Mouse (Mus musculus): ENCODE data around the gene Pebp1. TPM values are rescaled to one million over a fixed set of nuclear protein-coding genes. Genes with fewer than 3 reads are reported as not detected.
A peak's percentile ranks its signal among the peaks of the same experiment; 100 is the strongest.

Pebp1 gene
- total RNA-seq, 1 experiment from 2014 or later, result 832 TPM

DNA sequence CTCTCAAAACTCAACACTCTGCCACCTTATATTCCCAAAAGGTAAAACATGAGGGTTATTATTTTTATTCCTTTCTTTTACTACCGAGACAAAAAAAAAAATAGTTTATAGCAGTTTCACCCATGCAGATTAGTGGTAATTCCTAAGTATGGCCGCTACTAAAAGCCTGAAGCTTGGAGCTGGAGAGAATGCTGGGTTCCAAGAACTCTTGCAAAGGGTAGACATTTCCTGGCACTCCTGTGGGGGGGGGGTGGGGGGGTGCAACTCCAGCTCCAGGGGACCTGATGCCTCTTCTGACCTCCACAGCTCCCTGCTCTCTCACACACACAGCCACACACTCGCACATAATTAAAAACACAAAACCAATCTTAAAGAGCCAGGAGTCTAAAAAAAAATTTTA is 1.1 kb downstream of the Pebp1 start:
- DNase-seq, result no peak

DNA sequence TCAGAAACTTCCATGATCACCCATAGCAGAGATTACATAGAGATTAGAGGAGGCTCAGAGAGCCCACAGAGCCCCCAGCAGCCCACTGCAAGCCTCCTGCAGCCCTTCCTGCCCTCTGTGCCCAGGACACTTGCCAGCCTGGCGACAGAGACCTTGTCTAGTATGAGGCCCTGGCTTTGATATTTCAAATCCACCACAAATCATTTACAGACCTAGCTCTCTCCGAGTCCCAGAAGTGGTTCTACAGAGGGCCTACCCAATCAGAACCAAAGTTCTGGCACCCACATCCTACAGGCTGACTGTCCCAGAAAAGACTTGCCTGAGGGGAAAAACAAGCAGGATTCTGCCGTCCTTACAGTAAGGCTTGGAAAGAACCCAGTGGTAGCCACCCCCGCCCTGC is 2.2 kb downstream of the Pebp1 start:
- DNase-seq, result peak; percentile 38

DNA sequence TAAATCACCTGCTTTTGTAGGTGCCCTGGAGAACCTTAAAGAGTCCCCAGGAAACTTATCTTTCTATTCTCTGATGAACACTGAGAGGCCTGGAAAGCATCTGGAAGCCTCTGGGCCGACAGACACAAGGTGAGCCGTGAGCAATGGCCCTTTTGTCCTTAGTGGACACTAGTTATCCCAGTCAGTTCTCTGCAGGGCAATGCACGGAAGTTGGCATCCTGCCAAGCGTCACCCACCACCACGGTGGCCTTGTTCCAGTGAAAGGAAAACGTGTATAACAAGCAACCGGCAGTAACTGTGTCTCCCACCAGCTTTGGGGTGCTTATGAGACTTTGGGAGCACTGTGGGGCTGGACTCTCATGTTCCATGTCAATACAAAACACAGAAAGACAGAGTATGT is 2.7 kb downstream of the Pebp1 start:
- DNase-seq, result no peak

DNA sequence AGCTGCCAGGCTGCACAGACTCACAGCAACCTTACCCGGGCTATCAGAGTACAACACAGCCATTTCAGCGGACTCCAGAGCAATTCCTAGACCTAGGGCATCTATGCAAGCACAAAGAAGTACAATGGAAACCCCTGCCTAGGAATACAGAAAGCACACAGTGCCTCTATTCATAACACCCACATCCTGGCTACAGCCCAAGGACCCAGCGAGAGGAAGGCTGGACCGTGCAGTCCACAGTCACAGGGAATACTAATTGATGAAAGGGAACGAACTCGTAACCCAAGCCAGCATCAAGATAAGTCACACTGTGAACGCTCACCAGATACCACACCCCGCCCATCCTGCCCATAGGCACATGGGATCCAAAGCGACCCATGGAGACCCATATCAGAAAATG is 3.4 kb downstream of the Pebp1 start:
- no peak for DNase-seq

DNA sequence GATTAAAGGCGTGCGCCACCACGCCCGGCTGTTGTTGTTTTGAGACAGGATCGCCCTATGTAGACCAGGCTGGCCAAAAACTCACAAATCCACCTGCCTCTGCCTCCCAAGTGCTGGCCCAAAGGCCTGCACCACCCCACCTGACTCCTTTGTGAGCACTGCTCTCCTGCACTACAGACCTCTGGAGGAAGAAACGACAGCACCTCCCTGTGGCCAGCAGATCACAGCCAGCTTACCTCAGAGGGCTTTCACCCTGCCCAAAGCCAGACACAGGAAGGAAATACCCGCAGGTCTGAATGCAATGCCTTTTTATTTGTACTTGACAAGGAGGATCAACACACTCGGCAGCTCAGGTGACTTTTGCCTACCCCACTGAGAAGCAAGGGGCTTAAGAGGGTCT is 5.1 kb downstream of the Pebp1 start:
- DNase-seq, result no peak

DNA sequence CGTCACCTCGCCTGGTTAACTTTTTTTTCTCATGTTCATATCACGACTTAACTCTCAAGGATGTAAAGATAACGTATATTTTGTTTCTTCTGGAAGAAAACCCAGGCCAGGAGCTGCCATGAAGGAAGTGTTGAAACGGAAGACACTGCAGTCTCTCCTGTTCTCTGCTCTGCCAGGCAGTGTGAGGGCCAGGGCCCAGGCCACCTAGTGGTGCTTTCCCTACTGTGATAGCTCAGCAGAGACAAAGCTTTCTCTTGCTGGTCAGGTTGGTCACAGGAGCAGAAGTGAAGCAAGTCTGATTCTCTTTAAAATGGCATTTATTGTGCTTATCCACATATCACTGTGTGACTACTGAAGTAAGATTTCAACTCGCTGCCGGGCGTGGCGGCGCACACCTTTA is 5.9 kb downstream of the Pebp1 start:
- peak; percentile 69 for DNase-seq

DNA sequence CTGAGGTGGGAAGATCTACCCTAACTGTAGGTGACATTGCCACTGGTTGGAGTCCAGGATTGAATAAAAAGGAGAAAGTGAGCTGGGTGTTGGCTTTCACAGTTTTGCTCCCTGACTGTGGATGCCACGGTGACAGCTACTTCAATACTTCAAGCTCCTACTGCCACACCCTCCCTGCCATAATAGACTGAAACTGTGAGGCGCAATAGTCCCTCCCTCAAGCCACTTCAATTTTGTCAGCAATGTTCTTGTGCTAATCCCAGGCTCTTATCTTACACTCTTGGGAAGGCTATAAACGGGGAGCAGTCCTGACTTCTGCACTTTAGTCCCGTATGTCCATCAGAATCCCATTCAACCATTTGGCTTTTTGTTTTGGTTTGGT is 7.8 kb downstream of the Pebp1 start:
- DNase-seq, result no peak

DNA sequence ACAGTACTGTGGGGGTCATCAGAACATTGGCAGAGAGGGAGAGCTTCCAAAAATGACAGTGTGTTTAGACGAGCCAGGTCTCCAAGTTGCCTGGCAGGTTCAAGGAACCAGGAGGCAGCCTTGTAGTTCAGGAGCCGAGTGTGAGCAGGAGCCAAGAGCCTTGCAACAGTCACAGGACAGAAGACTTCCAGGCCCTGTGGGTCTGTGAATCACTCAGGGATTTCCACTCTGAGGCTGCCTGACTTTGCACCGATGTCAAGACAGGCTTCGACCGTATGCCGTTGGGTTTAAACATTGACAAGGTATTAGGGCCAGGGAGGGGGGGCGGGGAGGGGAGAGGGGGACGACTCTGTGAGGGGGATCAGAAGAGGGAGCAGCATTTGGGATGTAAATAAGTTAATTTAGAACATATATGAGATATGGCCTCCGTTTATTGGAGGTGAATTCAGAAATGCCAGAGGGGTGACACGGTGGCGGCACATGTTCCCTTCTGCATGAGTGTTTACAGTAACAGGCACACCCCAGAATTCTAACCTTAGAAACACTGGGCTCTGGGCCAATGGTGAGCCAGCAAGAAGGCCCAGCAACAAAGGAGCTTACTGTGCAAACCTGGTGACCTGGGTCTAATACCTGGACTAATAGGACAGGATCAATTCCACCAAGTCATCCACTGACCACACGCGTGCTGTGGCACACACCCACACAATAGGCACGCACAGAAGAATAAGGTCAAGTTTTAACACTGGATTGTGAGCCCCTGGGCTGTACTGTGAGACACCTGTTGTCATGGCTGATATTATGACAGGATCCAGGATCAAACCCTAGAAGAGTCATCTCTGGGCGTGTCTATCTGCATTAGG is 8.4 kb downstream of the Pebp1 start:
- peak; percentile 50 for DNase-seq

DNA sequence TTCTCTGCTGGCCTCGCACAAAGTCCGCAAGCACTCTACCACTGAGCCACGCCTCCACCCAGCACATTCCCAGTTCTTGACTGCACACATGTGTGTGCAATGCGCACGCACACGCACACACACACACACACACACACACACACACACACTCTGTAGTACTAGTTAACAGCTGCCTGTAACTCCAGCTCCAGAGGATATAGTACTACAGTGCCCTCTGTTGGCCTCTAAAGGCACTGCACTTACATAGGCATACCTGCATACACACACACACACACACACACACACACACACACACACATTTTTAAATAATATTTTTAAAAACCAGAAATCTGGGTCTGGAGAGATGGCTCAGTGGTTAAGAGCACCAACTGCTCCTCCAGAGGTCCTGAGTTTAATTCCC is 9.6 kb downstream of the Pebp1 start:
- no peak for DNase-seq

DNA sequence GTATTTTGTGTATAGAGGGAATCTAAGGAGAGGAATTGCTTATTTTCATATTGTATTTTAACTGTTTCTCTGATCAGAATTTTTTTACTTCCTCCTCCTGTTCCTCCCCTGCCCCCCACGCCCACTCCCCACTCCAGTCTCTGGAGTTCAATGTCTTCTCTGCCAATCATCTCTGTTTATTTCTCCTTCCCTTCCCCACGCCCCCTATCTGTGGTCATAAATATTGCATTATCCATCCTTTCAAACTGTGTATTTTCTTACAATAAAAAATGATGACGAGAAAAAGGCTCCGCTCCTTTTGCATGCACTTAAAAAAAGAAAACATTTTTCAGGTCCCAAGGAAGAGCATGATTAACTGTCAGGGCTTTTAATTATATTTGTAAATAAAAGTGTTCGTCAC is 12.6 kb downstream of the Pebp1 start:
- no peak for DNase-seq

DNA sequence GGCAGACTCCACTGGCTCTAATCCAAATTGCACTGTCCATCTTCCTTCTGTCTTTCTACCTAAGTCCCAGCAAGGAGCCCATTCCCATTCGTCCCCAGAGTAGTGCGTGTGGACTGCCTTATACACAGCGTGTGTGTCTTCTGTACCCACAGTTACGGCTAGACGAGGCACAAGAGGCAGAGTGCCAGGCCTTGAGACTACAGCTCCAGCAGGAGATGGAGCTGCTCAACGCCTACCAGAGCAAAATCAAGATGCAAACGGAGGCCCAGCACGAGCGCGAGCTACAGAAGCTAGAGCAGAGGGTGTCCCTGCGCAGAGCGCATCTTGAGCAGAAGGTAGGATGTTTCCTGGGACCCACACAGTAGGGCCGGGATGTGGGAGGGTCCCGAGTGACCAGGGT is 15.5 kb downstream of the Pebp1 start:
- no peak for DNase-seq

DNA sequence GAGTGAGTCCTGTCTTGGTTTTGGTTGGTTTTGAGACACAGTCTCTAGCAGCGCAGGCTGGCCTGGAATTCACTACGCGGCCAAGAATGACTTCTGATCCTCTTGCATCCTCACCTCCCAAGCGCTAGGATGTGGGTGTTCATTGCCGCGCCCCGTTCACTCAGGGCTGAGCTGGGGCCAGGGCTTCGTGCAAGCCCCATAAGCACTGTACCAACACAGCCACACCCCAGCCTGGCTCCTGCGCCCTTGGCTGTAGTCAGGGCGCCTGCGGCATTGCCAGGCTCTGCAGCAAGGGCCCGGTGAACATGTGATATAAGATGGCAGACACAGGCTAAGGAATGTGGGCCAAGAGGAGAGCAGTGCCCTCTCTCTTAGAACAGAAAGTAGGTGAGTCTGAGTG is 18.0 kb downstream of the Pebp1 start:
- no peak for DNase-seq

DNA sequence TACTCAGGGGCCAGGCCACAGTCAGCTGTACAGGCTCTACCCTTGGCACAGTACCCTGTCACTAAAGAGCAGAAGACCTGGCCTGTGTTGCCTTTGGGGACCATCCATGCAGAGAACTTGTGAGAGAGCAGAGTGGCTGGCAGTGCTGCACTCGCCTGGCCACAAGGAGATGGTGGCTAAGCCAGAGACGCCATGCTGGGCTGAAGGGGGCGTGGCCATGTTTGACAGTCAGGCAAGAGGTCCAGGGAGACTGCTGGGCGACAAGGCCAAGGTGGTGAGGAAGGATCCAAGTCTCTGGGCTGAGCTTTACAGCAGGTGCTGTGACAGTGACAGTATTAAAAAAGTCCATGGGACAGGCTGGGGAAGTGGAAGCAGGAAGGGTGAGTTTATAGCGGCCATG is 18.7 kb downstream of the Pebp1 start:
- DNase-seq, result no peak

DNA sequence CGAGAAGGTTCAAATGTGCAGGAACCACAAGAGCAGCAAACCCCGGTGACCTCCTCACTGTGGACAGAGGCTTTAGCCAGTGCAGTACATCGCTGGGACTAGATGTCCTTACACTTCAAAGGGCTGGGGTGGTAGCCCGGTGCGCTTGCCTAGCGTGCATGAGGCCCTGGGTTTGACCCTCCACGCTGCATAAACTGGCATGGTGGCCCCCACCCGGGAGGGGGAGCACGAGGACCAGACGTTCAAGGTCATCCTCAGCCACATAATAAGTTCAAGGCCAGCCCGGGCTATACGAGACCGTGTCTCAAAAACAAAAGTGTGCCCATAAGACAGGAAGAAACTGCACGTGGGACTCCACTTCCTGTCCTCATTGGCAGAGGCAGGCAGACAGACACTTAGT is 19.5 kb downstream of the Pebp1 start:
- DNase-seq, result peak; percentile 60

DNA sequence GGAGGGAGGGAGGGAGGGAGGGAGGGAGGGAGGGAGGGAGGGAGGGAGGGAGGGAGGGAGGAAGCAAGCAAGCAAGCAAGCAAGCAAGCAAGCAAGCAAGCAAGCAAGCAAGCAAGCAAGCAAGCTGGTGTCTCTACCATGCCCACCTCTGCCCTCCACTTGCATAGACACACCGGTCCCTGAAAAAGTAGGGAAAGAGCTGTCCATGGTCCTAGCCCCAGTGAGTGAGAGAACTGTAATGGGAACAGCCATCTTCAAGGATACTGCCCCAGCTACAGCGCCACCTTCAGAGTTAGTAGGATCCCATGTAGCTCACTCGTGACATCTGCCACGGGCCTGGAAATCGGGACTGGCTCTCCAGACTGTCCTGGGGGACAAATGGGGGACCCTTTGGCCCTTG is 22.7 kb downstream of the Pebp1 start:
- peak; percentile 34 for DNase-seq

DNA sequence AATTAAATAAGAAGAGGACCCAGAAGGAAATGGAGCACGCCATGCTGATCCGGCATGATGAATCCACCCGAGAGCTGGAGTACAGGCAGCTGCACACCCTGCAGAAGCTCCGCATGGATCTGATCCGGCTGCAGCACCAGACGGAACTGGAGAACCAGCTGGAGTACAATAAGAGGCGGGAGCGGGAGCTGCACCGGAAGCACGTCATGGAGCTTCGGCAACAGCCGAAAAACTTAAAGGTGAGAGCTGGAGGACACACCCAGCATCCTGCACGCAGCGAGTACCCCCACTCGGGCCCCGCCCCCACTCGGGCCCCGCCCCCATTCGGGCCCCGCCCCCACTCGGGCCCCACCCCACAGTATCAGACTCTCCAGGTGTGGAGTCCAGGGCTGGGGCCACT is 23.9 kb downstream of the Pebp1 start:
- DNase-seq, result no peak

DNA sequence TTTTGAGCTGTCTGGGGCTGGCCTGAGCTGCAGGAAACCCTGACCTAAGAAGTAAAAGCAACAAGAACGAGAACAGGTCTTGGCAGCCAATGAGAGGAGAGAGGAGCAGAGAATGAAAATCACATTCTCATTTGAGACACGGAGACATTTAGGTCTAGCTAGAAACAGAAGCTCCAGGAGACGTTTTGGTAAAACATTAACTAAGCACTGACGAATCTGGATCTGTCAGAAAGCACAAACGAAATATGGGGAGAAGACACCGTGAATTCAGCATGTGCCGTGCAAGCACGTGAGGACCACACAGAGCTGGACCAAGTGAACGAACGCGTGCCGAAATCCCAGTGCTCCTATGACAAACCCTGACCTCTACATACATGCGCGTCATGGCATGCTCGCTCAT is 29.1 kb downstream of the Pebp1 start:
- DNase-seq, result no peak

DNA sequence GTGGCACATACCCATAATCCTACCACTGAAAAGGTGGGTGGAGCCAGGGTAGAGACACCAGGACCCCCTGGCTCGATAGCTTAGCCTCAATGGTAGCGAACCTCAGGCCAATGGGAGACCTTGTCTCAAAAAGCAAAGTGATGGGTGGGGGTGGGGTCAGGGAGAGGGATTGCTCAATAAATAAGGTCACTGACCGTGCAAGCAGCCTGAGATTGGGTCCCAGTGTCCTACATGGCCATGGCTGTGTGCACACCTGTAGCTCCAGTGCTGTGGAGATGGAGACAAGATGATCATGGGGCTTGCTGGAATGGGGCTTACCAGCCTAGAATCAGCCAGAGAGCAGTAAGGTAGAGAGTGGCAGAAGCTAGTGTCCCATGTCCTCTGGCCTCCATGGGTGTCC is 35.7 kb downstream of the Pebp1 start:
- no peak for DNase-seq

DNA sequence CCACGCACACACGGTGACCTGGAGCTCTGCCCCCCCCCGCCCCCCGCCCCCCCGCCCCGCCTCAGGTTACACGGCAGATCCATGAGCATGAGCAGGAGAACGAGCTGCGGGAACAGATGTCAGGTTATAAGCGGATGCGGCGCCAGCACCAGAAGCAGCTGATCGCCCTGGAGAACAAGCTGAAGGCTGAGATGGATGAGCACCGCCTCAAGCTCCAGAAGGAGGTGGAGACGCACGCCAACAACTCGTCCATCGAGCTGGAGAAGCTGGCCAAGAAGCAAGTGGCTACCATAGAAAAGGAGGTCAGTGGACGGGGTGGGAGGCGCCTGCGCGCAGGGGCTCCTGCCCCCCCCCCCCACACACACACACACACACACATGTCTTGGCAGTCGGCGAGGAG is 36.6 kb downstream of the Pebp1 start:
- no peak for DNase-seq

DNA sequence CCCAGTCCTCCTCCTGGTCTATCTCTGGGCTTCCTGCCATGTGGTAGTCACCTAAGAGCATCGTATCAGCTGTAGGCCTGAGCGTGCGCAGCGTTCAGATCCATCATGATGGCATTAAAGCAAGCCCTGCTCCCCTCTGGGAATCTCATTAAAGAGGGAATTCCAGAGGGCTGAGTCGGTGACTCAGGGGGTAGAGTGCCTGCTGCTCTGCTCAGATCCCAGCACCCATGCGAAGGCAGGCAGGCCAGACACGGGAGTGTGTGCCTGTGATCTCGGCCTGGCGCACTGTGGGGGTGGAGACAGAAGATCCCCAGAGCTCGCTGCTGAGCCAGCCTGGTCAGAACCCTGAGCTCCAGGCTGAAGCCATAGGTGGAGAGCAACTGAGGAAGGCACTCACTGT is 39.1 kb downstream of the Pebp1 start:
- peak; percentile 79 for DNase-seq

DNA sequence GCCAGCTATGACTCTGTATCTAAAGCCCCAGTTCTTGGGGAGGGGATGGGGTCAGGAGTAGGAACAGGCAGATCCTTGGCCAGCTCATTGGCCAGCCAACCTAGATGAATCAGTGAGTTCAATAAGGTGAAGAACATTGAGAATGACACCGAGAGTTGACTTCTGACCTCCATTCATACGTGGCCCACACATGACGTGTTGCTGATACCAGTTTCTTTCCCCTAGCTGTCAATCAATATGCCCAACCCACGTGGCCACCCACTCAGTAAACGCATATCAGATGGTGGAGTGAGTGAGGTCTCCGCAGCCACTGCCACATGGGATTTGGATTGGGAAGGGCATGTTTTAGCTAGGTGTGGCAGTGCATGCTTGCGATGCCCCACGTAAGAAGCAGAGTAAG is 42.3 kb downstream of the Pebp1 start:
- DNase-seq, result no peak

DNA sequence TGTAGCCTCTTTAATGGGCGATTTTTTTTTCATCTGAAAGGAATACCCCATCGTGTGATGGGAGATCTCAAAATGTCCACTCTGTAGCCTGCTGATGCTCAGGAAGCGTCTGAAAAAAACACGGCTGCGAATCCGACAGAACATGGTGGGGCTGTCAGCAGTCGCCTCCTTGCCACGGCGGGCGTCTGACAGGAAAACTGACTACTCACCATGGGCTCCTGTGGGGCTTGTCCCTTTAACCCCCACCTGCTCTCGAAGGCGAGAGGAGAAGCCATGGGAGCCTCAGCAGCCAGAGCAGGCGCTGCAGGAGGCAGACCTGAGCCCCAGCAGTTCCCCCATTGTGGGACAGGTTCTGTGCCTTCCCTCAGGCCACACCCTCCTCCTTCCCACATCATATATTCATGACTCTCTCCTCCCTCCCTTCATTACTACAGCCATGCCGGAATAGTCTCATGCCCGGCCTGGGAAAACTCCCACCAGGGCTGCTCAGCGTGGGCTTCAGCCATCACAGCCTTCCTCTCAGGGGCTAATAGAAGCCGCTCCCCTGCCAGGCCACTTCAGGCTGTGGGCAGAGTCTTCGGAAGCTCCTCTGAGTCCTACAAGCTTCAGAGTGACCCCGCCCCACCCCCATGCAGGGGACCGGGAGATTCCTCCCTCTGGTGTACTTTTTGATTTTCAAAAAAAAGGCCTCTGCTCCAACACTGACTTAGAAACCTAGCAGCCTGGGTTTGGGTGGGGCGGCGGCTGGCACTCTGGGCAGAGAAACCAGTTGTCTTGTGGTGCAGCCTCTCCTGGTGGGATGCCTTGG is 44.5 kb downstream of the Pebp1 start:
- no peak for DNase-seq

DNA sequence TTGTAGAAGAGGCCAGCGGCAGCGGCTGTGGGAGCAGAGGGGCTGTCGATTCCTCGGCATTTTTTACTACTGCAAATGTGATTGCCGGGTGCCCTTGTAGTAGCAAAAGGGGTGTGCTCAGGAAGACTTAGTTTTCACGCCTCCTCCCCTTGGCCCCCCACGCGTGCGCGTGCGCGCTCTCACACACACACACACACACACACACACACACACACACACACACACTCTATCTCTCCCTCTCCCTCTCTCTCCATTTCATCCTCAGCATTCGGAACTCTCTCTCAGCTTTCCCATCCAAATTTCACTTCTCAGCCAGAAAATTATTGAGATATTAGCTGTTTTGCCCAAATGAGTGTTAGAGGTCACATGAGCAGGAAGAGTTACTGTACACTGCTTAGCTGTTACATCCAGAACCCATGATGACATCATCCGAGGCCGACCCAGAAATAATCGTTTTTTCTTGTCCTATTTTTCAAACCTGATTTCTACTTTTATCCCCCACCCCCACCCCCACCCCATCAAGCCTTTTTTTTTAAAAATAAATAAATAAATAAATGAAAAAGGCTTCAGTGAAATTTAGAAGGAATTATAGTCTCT is 45.4 kb downstream of the Pebp1 start:
- no peak for DNase-seq
